Mouse (Mus musculus): ENCODE results near the gene Rnf152.

- no peak for TF ChIP-seq POLR2A (IDR thresholded peaks at IDR 0.05; ENCODE audit: control insufficient read depth, low read depth, low read length)
- no peak for TF ChIP-seq CTCF (IDR thresholded peaks at IDR 0.05; ENCODE audit: control insufficient read depth, insufficient read depth, insufficient replicate concordance, low read depth, low read length)
Observed at GRCm38 (mm10) chr1:105281277-105281676, 75.2 kb downstream of the Rnf152 start.
